Mouse (Mus musculus) limb, embryonic 10.5 days (tissue): ENCODE measurements around the gene Chrng. TPM values are rescaled to one million over a fixed set of nuclear protein-coding genes. Genes with fewer than 3 reads are reported as not detected.

Experiments used
- DNase-seq: peaks from one replicate; pipeline ENCODE4 v3.0.0-alpha.2; 2017; ENCODE audit warnings: low spot score
- H3K27ac ChIP-seq: fragments of 300-500 bp; sonication (generic); 2 replicates; pipeline ENCODE4 v1.5.1; 2016; ENCODE audit warnings: mild to moderate bottlenecking
- H3K27me3 ChIP-seq: fragments of 300-500 bp; sonication (generic); 2 replicates; pipeline ENCODE4 v1.6.1; 2016; ENCODE audit warnings: low read depth, mild to moderate bottlenecking; ENCODE audit not compliant: poor library complexity, severe bottlenecking
- H3K36me3 ChIP-seq: fragments of 300-500 bp; sonication (generic); 2 replicates; pipeline ENCODE4 v1.6.1; 2016; ENCODE audit warnings: mild to moderate bottlenecking, moderate library complexity
- H3K4me1 ChIP-seq: fragments of 300-500 bp; sonication (generic); 2 replicates; pipeline ENCODE4 v1.6.1; 2016
- H3K4me3 ChIP-seq: fragments of 300-500 bp; sonication (generic); 2 replicates; pipeline ENCODE4 v1.5.1; 2016; ENCODE audit warnings: mild to moderate bottlenecking, moderate library complexity
- H3K9me3 ChIP-seq: fragments of 300-500 bp; sonication (generic); replicated peaks from 2 replicates; pipeline ENCODE4 v1.6.1; 2016; ENCODE audit warnings: mild to moderate bottlenecking
- WGBS: fragments of 180-500 bp; shearing (Covaris S2); methylation state at CpG from one replicate; pipeline ENCODE4 v1.1.7; 2016; 5-methylcytosine and 5-hydroxymethylcytosine counted together
- polyA plus RNA-seq: library from polyadenylated mRNA; unstranded; fragments of >200 nt; fragmentation: Nextera tagmentation; extraction: Ambion mirVana; gene quantifications from 2 replicates; pipeline ENCODE4 v1.2.1, GENCODE M21; 2016

The Chrng gene
- 0.26 and 0.81 TPM in 2 replicates for polyA plus RNA-seq

- Histone ChIP-seq H3K27ac (peak within 1 kb of the TSS; percentile 7; the same call in 1 of the 2 replicates), H3K9me3 (no peaks in the 10 kb centered on the region), H3K27me3 (peaks cover 40% of the 10 kb centered on the region), H3K4me3 (no peak within 1 kb of the TSS), H3K36me3 (no peaks in the 10 kb centered on the region), H3K4me1 (peaks cover 19% of the 10 kb centered on the region)
- DNase-seq: no peak
- 86% methylated on average over 7 of the region's 7 CpGs for WGBS
Measured at GRCm38 (mm10) chr1:87204465-87204864, at the start of gene Chrng. Gene Chrng, plus strand, starts transcription at chr1:87204657.

GRCm38 (mm10) chr1:87155531-87156198 is 48.8 kb upstream of the Chrng start:
- peaks cover 100% of the 10 kb centered on the region for H3K27me3 ChIP-seq
- H3K9me3 ChIP-seq: no peaks in the 10 kb centered on the region
- peak; percentile 69 for DNase-seq
- H3K4me3 ChIP-seq: peak overlapping the region; percentile 47
- no peaks in the 10 kb centered on the region for H3K36me3 ChIP-seq
- peak overlapping the region; percentile 12; the same call in 1 of the 2 replicates for H3K27ac ChIP-seq
- under 1% methylated on average over 56 of the region's 56 CpGs for WGBS
- peaks cover 26% of the 10 kb centered on the region for H3K4me1 ChIP-seq

GRCm38 (mm10) chr1:87156199-87156587 is 48.3 kb upstream of the Chrng start, which contains the start of gene Ecel1:
Gene Ecel1, minus strand, starts transcription at chr1:87156521.
- H3K36me3 ChIP-seq: no peaks in the 10 kb centered on the region
- H3K27me3 ChIP-seq: peaks cover 100% of the 10 kb centered on the region
- peak within 1 kb of the TSS; percentile 47 for H3K4me3 ChIP-seq
- H3K9me3 ChIP-seq: no peaks in the 10 kb centered on the region
- WGBS: 3% methylated on average over 12 of the region's 12 CpGs
- peak; percentile 40 for DNase-seq
- peaks cover 26% of the 10 kb centered on the region for H3K4me1 ChIP-seq
- peak within 1 kb of the TSS; percentile 12; the same call in 1 of the 2 replicates for H3K27ac ChIP-seq

GRCm38 (mm10) chr1:87159396-87159795 is 45.1 kb upstream of the Chrng start:
- WGBS: 81% methylated on average over 3 of the region's 3 CpGs
- Histone ChIP-seq H3K4me3 (no peak overlapping the region), H3K9me3 (no peaks in the 10 kb centered on the region), H3K4me1 (peaks cover 23% of the 10 kb centered on the region), H3K36me3 (no peaks in the 10 kb centered on the region), H3K27ac (no peak overlapping the region), H3K27me3 (peaks cover 100% of the 10 kb centered on the region)
- no peak for DNase-seq

- peaks cover 100% of the 10 kb centered on the region for H3K27me3 ChIP-seq
- DNase-seq: no peak
- no peaks in the 10 kb centered on the region for H3K36me3 ChIP-seq
- no peak overlapping the region for H3K27ac ChIP-seq
- WGBS: 26% methylated on average over 11 of the region's 11 CpGs
- peaks cover 17% of the 10 kb centered on the region for H3K4me1 ChIP-seq
- H3K9me3 ChIP-seq: no peaks in the 10 kb centered on the region
- no peak overlapping the region for H3K4me3 ChIP-seq
Measured at GRCm38 (mm10) chr1:87164164-87164795, 40.2 kb upstream of the Chrng start.

- Histone ChIP-seq H3K4me1 (peaks cover 22% of the 10 kb centered on the region), H3K36me3 (no peaks in the 10 kb centered on the region), H3K9me3 (no peaks in the 10 kb centered on the region), H3K27ac (no peak overlapping the region), H3K4me3 (no peak overlapping the region), H3K27me3 (peaks cover 100% of the 10 kb centered on the region)
- 41% methylated on average over 9 of the region's 9 CpGs for WGBS
- no peak for DNase-seq
Measured at GRCm38 (mm10) chr1:87164796-87165184, 39.7 kb upstream of the Chrng start.

GRCm38 (mm10) chr1:87170458-87170857 is 34.0 kb upstream of the Chrng start:
- Histone ChIP-seq H3K27ac (no peak overlapping the region), H3K9me3 (no peaks in the 10 kb centered on the region), H3K4me1 (peaks cover 42% of the 10 kb centered on the region), H3K27me3 (peaks cover 93% of the 10 kb centered on the region), H3K36me3 (no peaks in the 10 kb centered on the region), H3K4me3 (0 out of 2 replicates have a peak overlapping the region, but pooled peaks have one; percentile 28)
- 10% methylated on average over 19 of the region's 19 CpGs for WGBS
- DNase-seq: no peak

GRCm38 (mm10) chr1:87171312-87171711 is 33.1 kb upstream of the Chrng start:
- Histone ChIP-seq H3K36me3 (no peaks in the 10 kb centered on the region), H3K4me1 (peaks cover 50% of the 10 kb centered on the region), H3K4me3 (no peak overlapping the region), H3K27ac (no peak overlapping the region), H3K27me3 (peaks cover 90% of the 10 kb centered on the region), H3K9me3 (no peaks in the 10 kb centered on the region)
- DNase-seq: no peak
- WGBS: 90% methylated on average over 1 of the region's 1 CpGs

- no peaks in the 10 kb centered on the region for H3K9me3 ChIP-seq
- H3K4me1 ChIP-seq: peaks cover 50% of the 10 kb centered on the region
- no peaks in the 10 kb centered on the region for H3K36me3 ChIP-seq
- H3K27me3 ChIP-seq: peaks cover 86% of the 10 kb centered on the region
- WGBS: 29% methylated on average over 9 of the region's 9 CpGs
- no peak overlapping the region for H3K4me3 ChIP-seq
- no peak overlapping the region for H3K27ac ChIP-seq
- no peak for DNase-seq
Measured at GRCm38 (mm10) chr1:87172316-87172715, 32.1 kb upstream of the Chrng start.

- Histone ChIP-seq H3K4me3 (peak overlapping the region; percentile 13; the same call in 1 of the 2 replicates), H3K9me3 (no peaks in the 10 kb centered on the region), H3K27me3 (peaks cover 70% of the 10 kb centered on the region), H3K36me3 (no peaks in the 10 kb centered on the region), H3K4me1 (peaks cover 45% of the 10 kb centered on the region), H3K27ac (0 out of 2 replicates have a peak overlapping the region, but pooled peaks have one; percentile 30)
- 26% methylated on average over 28 of the region's 28 CpGs for WGBS
- DNase-seq: peak; percentile 87
Measured at GRCm38 (mm10) chr1:87174006-87174955, 30.2 kb upstream of the Chrng start.

GRCm38 (mm10) chr1:87175852-87176292 is 28.6 kb upstream of the Chrng start:
- peak; percentile 67 for DNase-seq
- 19% methylated on average over 11 of the region's 11 CpGs for WGBS
- no peak overlapping the region for H3K4me3 ChIP-seq
- peaks cover 29% of the 10 kb centered on the region for H3K4me1 ChIP-seq
- H3K36me3 ChIP-seq: no peaks in the 10 kb centered on the region
- peaks cover 66% of the 10 kb centered on the region for H3K27me3 ChIP-seq
- no peak overlapping the region for H3K27ac ChIP-seq
- no peaks in the 10 kb centered on the region for H3K9me3 ChIP-seq

GRCm38 (mm10) chr1:87180896-87181295 is 23.6 kb upstream of the Chrng start:
- Histone ChIP-seq H3K9me3 (no peaks in the 10 kb centered on the region), H3K4me1 (peaks cover 14% of the 10 kb centered on the region), H3K27me3 (peaks cover 76% of the 10 kb centered on the region), H3K4me3 (no peak overlapping the region), H3K27ac (no peak overlapping the region), H3K36me3 (no peaks in the 10 kb centered on the region)
- 51% methylated on average over 5 of the region's 5 CpGs for WGBS
- DNase-seq: no peak
